Mouse (Mus musculus) urinary bladder, adult 18-20 months (tissue): ENCODE results near the gene Trim8.

Experiments
- DNase-seq, 2 experiments: peaks; one replicate each; pipeline ENCODE4 v3.0.0; 2022; ENCODE audit warnings: low spot score in 2 of 2, mixed read lengths in 2 of 2

The Trim8 gene

DNA sequence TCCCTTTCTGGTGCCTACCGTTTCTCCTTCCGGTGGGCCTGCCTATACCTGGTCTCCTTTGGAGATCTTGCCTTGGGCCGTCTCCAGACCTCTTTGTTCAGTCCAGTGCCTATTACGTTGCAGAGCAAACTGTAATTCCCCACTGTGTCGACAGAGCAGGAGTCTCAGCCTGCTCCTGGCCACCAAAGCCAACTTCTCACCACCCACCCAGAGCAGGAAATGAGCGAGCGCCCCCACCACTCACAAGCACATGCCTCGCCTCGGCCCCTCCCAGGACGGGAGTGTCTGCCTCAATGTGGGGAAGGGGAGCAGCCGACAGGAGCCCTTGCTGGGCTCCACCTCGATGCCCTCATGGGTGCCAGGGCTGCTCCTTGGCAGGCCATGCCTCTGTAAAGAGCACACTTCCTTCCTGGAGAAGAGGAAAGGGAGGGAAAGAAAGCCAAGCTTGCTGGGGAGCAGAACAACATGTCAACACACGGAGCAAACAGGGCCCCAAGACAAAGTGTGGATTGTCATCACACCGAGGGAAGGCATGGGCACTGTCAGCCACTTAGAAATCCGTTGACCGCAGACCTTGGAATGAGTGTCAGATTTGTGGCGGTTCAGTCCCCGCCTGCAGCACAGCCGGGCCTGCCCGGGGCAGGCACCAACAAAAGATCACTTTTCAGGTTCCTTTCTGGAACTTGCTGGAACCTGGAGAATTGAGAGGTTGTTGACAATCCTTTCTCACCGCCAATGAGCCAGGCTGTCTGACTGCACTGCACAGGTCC is 22.0 kb upstream of the Trim8 start:
- DNase-seq: no peak

DNA sequence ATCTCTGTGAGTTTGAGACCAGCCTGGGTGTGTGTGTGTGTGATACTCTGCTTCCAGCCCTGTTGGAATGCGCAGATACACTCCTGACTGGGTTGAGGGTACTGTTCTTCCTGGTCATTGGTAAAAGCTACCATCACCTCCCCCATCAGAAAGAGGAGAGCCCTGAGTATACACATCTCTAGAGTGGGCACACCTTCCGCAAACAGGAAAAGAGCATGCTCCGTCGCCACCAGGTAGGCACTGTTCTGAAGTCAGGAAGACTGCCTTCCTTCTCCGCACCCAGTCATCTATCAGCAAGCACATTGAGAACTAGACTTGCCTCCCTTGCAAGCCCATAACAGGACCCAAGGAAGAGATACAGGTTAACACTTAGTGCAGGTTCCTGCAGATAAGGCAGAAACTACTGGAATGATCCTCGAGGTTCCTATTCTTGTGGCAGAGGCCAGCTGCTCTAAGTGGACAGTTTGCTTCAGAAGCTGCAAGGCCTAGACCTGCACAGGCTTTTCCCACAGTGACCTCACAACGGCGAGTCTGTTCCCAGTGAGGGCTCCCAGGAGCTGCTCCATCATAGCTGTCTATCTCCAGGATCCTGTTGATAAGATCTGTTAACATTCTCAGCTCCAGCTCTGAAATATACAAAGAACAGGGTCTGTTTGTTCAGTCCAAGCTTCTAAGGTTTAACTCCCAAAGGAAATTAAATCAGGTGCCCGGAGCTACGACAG is 20.7 kb upstream of the Trim8 start:
- DNase-seq: no peak

- DNase-seq: no peak
Measured at GRCm38 (mm10) chr19:46481352-46481751, 20.1 kb upstream of the Trim8 start.

- no peak for DNase-seq
Measured at GRCm38 (mm10) chr19:46481756-46482155, 19.7 kb upstream of the Trim8 start.

- no peak for DNase-seq
Measured at GRCm38 (mm10) chr19:46482896-46483516, 18.5 kb upstream of the Trim8 start.

- no peak for DNase-seq
Measured at GRCm38 (mm10) chr19:46483701-46484328, 17.7 kb upstream of the Trim8 start.

DNA sequence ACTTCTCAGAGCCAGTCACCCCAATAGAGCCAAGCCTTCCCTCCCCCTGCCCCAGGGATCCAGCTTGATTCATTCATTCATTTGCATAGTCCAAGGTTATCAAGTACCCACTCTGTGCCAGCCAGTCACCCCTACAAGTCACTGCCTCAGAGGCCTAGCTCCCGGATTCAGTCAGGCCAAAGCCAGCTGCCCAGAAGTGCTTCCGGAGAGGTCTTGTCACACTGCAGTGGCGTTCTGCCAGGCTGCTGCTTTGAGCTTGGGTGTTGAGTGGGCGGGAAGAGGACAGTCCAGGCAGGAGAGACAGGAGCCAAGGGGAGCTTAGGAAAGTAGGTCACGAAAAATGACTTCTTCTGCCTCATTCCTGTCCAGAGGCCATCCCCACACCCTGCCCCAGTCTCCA is 17.0 kb upstream of the Trim8 start:
- DNase-seq: no peak

DNA sequence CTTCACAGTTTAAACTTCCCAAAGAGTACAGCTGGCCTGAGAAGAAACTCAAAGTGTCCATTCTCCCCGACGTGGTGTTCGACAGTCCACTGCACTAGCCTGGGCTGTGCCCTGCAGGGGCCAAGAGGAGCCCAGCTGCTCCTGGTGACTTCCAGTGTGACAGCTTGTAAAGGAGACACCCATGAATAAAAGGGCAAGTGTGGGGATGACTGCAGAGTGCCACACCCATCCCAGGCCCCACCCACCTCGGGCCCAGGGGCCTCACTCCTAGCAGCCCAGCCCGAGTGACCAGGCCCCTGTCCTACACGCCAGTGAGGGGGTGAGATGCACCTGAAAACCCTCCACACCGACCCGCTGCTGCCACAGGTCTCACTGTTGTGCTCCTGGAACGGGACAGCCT is 15.7 kb upstream of the Trim8 start:
- no peak for DNase-seq

DNA sequence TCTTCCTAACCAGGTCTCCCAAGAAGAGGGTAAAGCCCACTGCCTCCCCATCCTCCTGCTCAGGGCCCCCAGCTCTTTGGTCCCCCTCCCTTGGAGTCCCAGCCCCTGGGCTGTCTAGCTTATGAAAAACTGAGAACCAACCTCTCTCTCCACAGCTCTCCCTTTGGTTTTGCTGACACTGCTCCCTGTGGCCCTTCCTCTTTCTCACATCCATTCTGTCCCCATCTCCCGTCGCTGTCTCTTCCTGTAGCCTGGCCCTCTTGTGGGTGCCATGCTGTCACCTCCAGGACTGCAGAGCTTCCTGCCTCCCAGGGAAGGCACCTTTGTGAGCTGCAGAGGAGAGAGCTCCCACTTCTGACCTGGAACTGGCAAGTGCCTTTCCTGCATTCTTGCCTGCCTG is 14.8 kb upstream of the Trim8 start:
- DNase-seq: no peak

GRCm38 (mm10) chr19:46489448-46489847 is 12.1 kb upstream of the Trim8 start:
- DNase-seq: no peak

- no peak for DNase-seq
Measured at GRCm38 (mm10) chr19:46490634-46491033, 10.9 kb upstream of the Trim8 start.

- DNase-seq: no peak
Measured at GRCm38 (mm10) chr19:46495136-46495535, 6.4 kb upstream of the Trim8 start.

- no peak for DNase-seq
Measured at GRCm38 (mm10) chr19:46497230-46497629, 4.3 kb upstream of the Trim8 start.

DNA sequence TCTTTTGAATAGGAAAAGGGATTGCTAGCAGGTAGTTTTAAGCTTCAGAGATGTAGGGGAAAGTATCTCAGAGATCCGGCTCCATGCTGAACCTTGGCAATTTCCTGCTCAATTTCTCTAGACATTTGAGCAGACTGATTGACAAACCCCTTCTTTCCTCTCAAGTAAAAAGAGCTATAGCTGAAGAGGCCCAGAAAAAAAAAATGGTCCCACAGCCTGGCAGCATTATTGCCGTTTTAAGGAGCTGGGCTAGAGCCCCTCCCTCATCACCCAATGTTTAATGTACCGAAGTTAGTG is 2.0 kb upstream of the Trim8 start:
- no peak for DNase-seq

- peak; percentile 84 to 95 for DNase-seq
Measured at GRCm38 (mm10) chr19:46499836-46500580, 1.5 kb upstream of the Trim8 start.

- DNase-seq: no peak
Measured at GRCm38 (mm10) chr19:46500581-46501341, 741 bp upstream of the Trim8 start.

DNA sequence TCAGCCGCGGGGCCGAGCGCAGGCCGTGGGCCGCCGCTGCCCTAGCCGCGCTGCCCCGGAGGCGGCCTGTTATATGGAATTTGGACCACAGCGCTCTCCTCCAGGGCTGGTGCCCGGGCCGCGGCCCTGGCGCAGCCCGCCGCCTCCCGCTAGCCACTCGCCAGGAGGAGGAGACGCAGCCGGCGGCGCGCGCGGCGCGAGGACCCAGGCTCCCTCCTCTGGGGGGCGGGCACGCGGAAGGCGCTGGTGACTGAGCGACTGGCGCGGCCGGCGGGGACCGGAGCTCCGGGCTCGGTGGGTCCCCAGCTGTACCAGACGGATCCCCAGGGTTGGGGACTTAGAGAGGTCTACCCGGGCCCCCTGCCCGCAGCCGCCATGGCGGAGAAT is 560 bp downstream of the Trim8 start:
- DNase-seq: peak; percentile 73 to 74

GRCm38 (mm10) chr19:46502471-46503166 is 1.1 kb downstream of the Trim8 start:
- DNase-seq: peak; percentile 72 to 75

DNA sequence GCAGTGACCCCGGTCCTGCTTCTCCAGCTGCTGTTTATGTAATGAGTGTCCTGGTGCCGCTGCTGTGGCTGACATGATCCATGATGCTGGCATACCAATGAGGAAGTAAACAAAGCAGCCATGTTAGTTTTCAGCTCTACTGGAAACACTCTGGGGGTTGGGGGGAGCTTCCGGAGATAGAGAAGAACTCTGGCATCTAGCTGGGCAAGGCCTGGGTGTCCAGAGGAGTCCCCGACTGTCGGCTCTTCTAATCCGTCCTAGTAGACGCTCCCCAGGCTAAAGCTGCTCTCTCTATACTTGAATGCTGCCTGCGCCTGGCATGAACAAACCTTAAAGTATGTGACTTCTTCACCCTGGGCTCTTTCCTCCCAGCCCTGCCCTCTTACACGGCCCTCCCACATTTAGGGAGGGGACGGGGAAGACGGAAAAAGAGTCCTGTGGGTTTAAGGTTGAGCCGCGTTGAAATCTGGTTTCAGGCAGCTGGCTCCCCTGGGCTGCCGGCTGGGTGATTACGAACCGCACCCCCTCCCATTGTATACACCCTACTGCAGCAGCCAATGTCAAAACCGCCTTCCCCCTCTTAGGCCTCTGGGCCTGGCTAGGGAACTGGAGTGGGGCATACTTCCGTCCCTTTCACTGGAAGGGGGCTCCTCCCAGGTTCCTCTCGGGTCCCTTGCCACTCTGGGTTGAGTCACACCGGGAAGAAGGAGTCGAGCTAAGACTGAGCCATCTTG is 2.0 kb downstream of the Trim8 start:
- peak; percentile 73 to 86 for DNase-seq

GRCm38 (mm10) chr19:46504085-46504552 is 2.6 kb downstream of the Trim8 start:
- DNase-seq: peak in 1 of 2 experiments; percentile 64
